Mouse (Mus musculus) retina, embryonic 14.5 days (tissue): ENCODE measurements around the gene Neurl4.

Experiments used
- DNase-seq: peaks from one replicate; pipeline ENCODE4 v3.0.0-alpha.2; 2015; ENCODE audit warnings: low spot score

Gene Neurl4

DNA sequence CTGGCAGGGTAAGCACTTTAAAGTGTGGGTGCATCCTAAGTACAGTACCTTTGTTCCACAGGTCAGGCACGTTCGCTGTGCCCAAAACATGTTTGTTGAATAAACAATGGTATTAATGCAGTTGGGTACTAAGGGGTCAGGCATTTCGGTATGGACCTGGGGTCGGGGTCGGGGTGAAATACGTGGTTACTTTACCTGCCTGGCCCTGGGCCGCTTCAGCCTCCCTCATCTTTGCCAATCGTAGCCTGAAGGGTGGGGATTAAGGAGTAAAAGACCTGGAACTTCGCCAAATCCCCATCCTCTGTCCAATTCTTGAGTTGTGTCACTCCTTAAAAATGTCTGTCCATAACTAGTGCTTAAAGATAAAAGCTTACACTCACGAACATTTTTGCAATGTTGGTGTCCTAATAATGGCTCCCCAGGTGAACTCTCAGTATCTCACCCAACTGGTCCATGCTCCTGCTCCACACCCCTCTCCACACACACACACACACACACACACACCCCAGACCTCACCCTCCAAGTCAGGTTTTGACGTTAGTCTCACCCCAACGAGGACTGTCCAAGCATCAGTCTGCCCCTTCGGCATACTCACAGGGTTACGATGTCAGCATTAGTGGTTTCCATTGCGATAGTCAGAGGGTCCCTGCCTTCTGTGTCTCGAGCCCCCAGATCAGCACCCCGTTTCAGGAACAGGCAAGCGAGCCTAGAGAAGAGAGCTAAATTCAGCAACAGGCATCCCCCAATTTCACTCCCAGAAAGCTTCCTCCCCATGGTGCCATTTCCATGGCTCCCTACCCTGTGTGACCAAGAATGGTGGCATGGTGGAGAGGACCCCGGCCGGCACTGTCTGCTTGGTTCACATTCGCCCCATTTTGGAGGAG lies 18.8 kb upstream of the Neurl4 start:
- no peak for DNase-seq

GRCm38 (mm10) chr11:69883066-69883465 lies 17.8 kb upstream of the Neurl4 start:
- DNase-seq = peak; percentile 53

DNA sequence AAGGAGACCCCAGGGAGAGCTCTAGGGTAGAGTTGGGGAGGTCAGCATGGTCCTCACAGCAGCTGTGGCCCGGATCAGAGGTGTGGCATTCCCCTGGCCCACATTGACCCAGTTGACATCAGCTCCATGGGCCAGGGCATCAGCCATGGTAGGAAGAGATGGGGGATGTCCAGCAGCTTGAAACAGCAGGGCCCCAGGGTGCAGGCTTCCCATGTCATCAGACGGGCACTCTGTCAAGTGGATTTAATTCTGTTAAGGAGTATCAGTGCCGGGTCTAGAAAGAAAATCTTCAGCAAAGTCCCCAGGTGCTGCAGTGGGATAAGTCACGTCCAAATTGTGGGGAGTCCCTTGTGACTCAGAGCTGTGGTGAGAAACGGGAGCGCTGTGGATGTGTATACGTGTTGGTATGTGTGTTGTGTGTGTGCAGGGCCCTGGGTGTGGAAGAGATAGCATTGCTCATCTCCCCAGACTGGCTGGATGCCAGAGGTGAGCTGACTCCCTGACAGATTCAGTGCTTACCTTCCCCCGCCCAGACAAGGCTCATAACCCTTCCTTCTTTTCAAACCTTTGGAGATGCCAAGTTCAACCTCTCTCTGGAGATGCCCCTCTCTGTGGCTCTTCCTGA lies 17.2 kb upstream of the Neurl4 start:
- no peak for DNase-seq

GRCm38 (mm10) chr11:69884240-69884639 lies 16.6 kb upstream of the Neurl4 start:
- DNase-seq = no peak

DNA sequence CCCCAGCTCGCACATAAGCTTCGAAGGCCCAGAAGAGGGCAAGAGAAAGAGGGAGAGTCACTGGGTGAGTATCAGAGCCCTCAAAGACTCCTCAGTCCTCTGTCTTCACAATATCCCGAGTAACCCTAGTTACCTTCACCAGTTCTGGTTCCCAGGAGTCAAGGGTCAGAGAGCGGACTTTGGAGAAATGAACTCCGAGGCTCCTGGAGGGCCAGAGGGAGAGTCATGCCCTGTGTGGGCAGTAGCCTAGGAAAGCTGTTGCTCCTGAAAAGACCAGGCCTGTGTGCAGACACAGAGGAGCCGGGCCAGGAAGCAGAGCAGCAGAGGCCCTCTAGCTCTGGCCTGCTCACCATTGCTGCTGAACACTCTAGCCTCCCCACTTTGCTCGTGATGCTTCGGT lies 16.2 kb upstream of the Neurl4 start:
- no peak for DNase-seq

- DNase-seq = no peak
Measured at GRCm38 (mm10) chr11:69886907-69887635, 13.8 kb upstream of the Neurl4 start.

DNA sequence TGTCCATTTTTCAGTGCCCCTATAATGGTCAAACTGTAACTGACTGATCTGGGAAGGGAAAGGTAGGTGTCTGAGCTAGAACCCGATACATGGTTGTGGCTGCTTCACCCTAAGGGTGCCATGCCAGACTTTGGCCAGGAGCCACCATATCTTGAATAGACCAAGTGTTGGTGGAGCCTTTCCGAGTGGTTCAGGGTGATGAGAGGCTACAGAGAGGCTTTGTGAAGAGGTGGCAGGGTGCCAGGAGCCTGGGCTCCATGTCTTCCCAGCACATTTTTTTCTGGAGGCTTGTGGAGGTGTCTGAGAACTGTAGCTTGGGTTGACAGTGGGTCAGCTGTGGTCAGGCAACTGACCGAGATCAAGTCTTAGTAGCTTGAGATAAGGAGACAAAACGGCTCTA lies 9.4 kb upstream of the Neurl4 start:
- no peak for DNase-seq

DNA sequence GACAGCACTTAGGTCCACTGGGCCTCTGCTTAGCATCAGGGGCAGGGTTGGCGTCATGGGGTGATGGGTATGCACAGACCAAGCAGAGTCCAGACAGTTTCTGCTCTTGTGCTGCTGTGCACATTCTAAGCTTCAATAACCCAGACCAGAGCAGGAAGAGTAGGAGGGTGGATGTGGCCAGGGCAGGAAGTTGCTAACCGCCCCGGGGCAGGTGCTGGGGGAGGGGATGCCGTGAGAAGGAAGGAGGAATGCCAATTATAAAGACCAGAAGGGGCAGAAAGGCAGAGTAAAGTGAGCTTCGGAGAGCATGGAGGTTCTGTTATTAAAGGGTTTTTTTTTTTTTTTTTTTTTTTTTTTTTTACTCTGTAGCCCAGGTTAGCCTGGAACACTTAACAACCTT lies 6.2 kb upstream of the Neurl4 start:
- no peak for DNase-seq

- DNase-seq = no peak
Measured at GRCm38 (mm10) chr11:69895291-69895690, 5.6 kb upstream of the Neurl4 start, which contains the start of gene Acap1. Acap1 (minus strand) TSS chr11:69895539.

- DNase-seq = no peak
Measured at GRCm38 (mm10) chr11:69899870-69900269, 1.0 kb upstream of the Neurl4 start.

DNA sequence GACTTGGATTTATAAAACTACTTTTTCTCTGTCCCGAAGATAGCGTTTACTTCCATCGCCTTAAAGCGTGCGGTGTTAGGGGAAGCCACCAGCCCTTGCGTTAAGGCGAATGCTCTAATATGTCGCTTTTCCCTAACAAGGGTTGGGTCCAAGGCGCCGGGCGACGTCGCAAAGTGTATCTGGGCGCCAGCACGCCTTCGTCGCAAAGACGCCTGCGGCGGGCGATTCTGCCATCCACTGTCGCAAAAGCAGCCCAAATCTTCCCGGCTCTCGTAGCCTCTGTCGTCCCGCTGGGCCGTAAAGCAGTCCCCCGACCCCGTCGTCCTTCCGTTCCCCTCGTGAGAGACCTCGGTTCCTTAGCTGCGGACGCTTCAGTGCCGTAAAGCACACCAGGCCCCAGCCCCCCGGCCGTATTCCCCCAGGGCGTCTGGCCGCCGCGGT lies 554 bp downstream of the Neurl4 start:
- DNase-seq = peak; percentile 98

- no peak for DNase-seq
Measured at GRCm38 (mm10) chr11:69901993-69902392, 1.1 kb downstream of the Neurl4 start.

DNA sequence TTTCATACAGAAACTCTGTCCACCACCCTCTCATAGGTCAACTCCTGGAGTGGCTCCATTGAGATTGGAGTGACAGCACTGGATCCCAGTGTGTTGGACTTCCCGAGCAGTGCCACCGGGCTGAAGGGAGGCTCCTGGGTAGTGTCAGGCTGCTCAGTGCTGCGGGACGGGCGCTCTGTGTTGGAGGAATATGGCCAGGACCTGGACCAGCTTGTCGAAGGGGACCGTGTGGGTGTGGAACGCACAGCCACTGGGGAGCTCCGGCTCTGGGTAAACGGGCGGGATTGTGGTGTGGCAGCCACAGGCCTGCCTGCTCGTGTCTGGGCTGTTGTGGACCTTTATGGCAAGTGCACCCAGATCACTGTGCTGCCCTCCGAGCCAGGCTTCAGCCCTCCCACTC lies 2.1 kb downstream of the Neurl4 start:
- no peak for DNase-seq

- no peak for DNase-seq
Measured at GRCm38 (mm10) chr11:69904311-69904710, 3.4 kb downstream of the Neurl4 start.

DNA sequence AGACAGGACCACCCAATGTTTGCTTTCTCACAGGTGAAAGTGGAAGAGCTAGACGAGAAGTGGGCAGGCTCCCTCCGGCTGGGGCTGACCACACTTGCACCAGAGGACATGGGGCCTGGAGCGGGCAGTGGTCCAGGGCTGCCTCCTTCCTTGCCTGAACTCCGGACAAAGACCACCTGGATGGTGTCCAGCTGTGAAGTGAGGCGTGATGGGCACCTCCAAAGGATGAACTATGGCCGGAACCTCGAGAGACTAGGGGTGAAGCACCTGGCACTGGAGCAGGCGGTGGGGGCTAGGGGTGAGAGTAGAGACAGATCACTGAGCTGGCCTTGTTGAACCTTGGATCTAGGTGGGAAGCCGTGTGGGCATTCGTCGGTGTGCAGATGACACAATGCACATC lies 7.8 kb downstream of the Neurl4 start:
- no peak for DNase-seq

DNA sequence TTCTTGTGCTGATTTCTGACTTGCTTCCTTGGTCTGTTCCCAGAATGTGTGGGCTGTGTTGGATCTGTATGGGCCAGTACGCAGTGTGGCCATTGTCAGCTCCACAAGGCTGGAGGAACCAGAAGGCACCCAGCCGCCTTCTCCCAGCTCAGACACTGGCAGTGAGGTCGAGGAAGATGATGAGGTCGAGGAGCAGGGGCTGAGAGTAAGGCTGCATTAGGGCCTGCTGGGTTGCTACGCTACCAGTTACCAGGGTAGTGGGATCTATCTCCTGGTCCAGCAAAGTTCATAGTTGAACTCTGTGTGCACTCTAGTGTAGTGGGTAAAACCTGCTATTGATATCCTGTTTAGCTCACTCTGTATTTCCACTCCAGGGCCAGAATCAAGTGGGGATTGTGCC lies 8.3 kb downstream of the Neurl4 start:
- DNase-seq = no peak

GRCm38 (mm10) chr11:69910177-69910576 lies 9.3 kb downstream of the Neurl4 start:
- no peak for DNase-seq

DNA sequence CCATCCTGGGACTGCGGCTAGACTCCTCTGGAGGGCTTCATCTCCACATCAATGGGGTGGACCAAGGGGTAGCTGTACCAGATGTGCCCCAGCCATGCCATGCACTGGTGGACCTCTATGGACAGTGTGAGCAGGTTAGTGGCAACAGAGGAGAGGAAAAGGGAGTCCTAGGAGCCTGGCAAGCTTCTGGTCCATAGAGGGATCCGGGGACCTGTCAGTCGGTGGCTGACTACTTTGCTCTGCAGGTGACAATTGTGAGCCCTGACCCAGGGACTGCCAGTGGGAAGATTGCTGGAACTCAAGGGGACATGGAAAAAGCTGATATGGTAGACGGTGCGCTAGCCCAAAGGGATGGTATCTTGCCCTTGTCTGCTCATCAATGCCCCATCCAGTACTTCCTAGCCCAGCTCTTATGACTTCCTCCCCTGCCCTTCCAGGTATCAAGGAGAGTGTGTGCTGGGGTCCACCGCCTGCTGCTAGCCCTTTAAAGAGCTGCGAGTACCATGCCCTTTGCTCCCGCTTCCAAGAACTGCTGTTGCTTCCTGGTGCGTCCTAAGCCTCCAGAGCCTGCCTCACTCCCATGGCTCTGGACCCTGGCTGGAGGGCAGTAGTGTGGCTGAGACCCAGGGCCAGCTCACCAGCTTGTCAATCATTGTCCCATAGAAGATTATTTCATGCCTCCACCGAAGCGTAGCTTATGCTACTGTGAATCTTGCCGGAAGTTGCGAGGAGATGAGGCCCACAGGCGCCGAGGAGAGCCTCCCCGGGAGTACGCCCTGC lies 10.1 kb downstream of the Neurl4 start:
- DNase-seq = no peak

GRCm38 (mm10) chr11:69911701-69912100 lies 10.8 kb downstream of the Neurl4 start:
- DNase-seq = no peak

GRCm38 (mm10) chr11:69912716-69913530 lies 12.1 kb downstream of the Neurl4 start:
- DNase-seq = no peak
